Mouse (Mus musculus) testis, postnatal 10 days (tissue): ENCODE data around the gene Sin3a.

Source experiments
- DNase-seq: peaks from one replicate; pipeline ENCODE4 v3.0.0; 2021; ENCODE audit warnings: low spot score

Sin3a gene

DNA sequence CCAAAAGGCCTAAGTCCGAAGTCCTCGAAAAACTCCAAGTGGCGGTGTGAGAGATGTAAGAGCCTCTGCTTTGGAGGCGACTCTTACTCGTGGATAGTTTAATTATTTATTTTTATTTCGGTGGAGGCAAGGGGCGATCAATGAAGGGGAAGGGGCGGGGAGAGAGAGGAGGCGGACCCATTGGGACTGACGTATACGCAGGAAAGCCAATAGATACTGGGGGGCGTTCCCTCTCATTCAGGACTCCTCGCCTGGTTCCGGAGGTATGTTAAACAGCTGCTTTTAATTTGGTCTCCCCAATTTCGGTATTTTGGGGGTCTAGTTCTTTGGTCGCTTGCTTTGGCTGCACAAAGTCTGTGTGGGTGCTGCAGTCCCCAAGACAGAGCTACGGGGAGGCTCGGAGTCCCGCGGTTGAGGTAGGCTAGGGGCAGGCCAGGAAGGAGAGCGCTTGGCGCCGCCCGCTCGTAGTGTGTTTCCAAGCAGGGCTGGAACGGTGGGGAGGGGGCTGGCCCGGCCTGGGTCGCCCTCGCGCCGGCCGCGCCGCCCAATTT, at the start of gene Sin3a:
Gene Sin3a, plus strand, starts transcription at position 240 of the 551 bp plus-strand sequence.
- peak; percentile 74 for DNase-seq

DNA sequence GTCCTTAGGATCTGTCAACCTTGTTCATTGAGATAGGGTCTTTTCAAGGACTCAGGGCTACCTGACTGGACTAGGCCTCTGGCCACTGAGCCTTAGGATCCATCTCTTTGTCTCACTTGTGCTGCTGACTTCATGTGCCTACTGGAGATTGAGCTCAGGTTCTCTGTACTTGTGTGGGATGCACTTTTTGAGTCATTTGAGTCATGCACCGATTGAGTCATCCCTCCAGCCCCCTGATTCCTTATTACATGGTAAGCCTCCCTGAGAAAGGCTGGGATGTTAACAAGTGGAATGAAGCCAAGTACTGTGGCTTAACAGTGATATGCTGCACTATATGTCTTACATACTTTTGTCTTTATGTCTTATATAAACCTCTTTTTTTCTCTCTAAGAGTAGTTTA, 40.1 kb upstream of the Sin3a start:
- no peak for DNase-seq

DNA sequence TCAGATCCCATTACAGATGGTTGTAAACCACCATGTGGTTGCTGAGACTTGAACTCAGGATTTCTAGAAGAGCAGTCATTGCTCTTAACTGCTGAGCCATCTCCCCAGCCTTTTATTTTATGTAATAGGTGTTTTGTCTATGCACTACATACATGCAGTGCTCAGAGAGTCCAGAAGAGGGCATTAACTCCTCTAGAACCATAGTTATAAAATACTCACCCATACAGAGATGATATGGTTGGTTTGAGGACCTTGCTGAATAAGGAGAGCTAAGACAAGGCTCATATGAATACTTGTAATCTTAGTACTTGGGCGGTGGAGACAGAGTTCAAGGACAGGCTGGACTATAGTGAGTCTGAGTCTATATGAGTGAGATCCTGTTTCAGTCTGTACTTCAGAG, 15.6 kb upstream of the Sin3a start:
- DNase-seq = peak; percentile 50

DNA sequence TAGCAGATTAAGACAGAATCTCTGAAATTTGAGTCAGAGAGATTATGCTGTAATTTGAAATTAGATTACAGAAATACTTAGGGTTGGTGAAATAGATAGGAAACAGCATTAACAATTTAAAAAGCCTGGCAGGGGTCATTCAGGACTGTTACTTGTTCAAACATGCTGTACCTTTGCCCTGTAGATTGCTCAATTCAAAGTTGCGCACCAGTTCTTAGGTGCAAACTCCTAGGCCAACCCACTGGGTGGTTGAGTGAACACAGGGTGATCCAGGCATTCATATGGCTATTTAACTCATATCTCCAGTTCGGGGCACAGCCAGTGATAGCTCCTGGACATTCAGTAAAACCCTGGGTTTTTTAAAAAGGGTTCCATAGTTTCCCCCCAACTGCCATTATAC, 7.7 kb upstream of the Sin3a start:
- no peak for DNase-seq

DNA sequence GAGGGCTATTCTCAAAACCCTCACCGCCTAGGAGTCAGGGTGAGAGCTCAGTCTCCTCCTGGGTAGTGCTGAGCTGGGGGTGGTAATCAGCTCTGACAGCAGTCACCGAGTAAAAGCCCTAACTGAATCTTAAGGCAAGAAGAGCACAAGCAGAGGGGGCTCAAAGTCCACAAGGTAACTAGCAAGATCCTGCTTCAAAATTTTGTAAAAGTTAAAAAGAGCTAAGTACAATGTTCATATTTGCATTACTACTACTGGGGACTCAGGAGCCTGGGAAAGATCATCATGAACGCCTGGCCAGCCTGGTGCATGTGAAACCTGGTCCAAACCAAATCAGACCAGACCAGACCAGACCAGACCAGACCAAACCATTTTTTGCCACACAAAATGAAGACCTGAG, 3.6 kb upstream of the Sin3a start:
- DNase-seq = no peak

DNA sequence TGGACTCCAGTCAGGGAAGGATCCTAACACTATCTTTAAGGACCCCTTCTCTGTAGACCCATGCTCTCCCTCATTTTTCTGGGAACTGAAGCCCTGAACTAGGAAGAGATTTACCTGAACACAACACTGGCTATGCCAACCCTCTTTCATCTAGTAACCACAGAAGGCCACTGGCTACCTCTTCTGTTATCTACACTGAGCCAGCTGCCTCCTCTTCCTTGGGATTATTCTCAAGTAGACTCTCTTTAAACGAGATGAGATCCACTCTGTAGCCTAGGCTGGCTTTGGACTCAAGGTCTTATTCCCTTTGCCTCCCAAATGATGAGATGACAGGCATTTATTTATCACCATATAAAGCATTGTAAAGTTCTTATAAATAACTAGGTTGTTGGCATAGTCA, 1.6 kb upstream of the Sin3a start:
- DNase-seq = no peak

DNA sequence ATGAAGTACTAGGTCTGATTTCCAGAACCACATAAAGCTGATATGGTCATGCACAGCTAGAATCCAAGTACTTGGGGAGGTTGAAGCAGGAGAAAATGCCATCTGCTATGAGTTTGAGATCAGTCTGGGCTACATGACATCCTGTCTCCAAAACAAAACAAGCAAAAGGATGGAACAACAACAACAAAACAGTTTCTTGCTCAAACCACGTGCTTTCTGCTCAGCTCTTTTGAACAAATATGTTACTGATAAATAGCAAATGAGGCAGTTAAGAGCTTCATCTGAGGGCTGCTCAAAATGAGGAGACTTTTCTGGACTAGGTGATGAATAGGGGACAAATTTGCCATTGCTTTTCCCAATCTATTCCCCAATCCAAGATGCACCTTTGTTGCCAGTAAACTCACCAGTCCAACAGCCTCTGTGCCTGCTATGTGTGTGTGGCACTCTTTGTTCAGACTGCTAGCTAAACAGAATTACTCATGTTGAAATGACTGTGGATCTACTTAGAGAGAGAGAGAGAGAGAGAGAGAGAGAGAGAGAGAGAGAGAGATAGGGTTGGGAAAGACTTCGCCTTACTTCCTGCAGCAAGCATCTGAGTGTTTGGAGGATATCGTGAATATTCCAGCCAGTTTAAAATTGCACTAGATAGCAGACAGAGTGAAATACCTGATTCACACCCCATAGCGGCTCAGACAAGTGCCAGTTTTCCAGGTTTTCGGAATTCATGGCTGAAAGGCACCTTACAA, 867 bp upstream of the Sin3a start:
- no peak for DNase-seq

DNA sequence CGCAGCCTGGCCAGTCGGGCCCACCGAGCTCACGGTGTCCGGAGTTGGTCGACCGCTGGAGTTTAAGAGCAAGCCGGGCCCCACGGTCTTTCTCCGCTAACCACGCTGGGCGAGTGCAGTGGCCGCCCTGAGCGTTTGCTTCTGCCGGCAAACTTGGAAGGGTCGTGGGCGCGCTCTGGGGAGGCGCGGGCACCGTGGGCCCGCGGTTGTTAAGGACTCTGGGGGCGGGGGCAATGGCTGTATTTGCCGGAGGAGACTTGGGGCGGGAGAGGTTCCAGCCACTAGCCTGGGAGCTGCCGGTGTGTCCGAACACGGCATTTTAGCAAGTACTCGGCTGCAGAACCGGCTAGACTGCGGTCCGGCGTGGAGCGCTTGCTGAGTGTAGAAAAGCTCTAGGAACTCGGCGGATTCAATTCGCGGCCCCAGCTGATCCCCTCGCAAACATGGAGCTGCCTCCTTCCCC, 717 bp downstream of the Sin3a start:
- DNase-seq = no peak

DNA sequence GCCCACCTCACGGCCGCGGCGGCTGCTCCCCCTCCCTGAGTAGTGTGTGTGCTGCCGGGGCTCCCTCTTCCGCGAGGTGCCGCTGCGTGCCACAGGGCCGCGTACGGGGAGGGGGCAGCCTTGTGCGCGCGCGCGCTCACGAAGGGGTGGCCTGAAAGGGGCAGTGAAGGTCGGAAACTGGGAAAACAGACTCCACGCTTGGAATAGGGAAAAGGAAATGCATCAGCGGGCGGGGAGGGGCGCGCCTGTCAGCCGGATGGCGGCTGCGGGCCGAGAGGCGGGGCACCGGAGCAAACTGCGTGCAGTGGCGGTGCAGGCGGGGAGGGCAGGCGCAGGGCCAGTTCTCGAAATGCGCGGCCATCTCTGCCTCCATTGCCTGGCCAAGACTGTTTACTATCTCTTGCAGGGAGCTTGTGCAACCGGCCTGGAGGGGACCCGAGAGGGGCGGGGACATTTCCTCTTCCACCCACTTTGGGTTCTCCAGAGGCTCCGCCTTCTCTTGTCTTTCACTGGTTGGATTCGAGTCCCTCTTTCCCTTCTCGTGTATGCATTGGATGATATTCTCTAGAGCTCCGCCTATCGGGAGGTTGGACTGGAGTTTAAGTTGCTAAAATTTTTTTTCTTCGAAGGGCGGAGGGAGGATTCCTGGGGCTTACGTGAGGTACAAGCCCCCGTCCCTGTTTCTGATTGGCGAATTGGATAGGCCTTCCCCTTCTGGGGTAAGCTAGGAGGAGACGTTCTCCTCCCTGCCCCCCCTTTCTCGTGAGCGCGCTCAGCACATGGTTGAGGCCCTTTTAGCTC, 1.3 kb downstream of the Sin3a start:
- DNase-seq = peak; percentile 94

DNA sequence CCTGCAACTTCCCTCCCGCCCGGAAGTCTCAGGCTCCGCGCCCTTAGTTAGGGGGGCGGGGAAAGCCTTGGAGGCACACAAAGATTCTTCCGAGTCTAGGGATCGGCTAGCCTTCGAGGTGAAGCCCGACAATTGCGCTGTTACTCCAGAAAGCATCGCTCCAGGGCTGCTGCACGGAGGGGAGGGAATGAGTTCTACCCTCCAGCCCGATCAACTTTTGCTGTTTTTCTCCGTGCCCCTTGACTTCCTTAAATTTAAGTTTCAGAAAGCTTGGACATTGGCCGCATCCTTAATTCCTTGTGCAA, 1.9 kb downstream of the Sin3a start:
- DNase-seq = no peak

DNA sequence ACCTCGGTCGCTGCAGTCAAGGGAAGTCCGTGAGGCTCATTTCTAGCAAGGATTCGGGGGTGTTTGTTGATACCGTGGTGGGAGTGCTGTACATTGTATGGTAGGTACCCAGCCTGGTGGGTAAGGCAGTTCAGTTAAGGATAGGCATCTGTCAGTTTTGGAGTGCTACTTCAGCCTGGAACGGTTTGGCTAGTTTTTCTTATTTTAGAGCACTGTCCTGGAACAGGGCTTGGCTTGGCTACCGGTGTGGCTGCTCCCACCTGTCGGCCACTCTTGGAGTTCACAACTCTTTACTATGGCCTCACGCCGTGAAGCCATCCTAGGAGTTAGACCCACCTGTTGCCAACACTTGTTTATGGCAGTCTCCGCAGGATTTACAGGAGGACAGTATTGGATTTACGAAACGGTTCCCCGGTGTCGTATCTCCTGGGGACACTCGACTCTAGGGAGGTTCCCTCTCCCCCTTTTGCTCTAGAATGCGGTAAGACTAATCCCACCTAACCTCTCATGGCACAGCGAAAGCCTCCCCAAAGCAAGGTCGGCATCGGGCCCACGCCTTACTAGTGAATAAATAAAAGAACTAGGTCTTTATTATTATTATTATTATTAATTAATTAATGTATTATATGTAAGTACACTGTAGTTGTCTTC, 2.5 kb downstream of the Sin3a start:
- DNase-seq = peak; percentile 60

DNA sequence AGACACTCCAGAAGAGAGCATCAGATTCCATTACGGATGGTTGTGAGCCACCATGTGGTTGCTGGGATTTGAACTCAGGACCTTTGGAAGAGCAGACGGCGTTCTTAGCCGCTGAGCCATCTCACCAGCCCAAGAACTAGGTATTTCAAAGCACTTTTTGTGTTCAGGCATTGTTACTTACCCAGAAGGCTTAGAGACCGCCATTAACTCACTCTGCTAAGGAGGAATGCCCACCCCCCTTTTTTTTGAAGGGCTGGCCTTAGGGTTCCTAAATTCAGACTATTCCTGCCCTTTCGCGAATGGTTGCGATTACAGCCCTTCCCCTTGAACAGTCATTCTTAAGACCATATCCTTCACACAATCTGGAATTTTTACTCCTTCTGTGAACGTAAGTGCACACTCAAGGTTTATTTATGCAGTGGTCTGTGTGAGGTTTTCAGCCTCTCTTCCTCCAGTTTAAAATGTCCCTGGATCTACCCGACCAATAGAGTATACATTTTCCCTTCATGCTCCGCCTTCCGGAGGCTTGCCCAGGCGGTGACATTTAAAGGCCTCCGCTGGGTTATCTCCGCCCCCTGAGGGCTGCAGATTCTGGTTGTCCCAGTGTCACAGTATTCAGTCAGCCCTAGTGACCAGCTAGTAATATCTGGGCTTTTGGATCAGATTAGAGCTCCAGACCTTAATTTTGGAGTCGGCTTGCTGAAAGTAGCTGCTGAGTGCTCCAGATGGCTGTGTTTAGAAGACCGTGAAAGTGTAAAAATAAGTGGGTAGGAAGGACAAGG, 3.2 kb downstream of the Sin3a start:
- peak; percentile 72 for DNase-seq

DNA sequence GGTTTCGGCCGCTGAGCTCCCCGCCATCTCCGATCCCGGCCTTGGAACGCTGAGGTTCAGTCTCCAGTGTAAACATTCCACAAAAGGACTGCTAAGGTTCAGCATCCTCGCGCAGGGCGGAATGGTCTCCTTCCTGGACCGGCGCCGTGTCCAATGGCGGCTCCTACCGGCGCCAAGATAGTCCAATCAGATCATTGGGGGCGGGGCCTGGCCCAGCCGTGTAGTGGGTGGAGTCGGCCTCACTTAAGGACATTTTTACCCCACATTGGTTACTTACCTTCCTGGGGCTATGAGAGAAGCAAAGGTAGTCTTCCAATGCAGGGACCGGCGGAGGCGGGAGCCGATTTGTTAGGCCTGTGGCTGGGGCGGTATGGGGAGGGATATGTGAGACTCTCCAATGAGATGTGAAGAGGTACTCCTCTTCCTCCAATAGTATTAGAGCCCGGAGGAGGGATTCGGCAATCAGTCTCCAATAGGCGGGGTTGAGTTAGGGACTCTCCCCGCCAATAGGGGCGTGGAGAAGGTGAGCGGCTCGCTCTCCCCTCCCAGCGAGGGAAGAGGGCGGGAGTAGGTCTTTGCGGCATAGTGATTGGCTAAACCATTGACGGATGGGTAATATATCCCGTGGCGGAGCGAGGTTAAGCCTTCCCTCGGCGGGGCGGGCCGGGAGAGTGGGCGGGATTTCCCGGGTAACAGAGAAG, 4.0 kb downstream of the Sin3a start:
- DNase-seq = peak; percentile 98

DNA sequence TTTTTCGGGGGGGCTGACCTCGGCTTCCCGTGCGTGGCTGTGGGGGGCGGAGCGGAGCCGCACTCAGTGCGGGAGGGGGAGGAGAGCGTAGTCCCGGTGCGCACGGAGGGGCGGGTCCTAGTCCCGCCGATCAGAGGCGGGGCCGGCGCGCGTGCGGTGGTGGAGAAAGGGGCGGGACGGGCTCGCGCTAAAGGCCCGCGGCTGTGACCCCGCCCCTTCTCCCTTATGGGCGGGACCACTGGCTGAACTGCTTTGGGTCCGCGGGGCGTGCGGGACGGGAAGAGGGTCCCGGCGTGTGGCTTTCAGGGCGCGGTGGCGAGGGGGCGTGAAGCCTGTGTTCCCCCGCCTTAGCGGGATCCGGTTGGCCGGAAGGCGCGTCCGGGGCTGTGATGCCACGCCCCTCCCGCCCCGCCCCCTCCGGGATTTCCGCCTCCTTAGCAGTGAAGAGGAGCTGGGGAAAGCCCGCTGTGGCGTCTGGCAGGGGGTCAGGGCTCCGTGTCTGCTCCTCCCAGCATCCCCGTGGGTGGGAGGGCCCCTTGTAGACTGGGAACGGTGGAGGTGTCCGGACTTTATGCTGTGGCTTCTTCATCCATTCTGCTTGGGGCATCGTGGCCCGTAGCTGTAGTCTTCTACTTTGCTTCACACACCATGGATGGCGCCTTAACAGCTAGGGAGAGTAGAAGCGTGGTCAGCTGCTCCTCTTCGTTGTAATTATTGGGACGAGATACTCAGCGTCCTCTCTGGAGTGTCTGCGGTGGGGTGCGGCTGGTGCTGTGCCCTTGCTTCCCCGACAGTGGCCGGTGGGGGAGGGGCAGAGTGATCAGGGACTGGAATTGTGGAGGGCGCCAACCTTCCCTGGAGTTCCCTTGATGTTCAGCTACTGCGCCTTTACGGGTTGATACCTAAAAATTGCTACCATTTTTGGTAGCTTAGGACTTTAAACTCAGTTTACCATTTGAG, 5.1 kb downstream of the Sin3a start:
- peak; percentile 95 for DNase-seq

DNA sequence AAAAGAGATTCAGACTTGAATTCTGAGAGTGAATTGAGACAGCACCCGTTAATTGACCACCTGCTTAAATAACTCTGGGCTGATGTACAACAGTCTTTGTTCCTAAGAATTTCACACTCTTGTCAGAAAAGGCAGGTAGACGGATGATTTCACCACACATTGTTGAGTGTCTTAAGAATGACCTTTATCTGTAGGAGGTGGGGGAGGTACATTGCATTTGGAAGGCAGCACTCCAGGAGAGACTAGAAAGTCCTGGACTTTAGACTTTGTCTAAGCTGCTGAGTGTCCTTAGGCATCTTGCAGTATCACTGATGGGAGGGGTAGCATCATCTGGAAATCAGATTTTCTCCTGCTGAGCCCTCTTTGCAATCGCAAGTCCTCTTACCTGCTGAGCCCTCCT, 10.4 kb downstream of the Sin3a start:
- no peak for DNase-seq

DNA sequence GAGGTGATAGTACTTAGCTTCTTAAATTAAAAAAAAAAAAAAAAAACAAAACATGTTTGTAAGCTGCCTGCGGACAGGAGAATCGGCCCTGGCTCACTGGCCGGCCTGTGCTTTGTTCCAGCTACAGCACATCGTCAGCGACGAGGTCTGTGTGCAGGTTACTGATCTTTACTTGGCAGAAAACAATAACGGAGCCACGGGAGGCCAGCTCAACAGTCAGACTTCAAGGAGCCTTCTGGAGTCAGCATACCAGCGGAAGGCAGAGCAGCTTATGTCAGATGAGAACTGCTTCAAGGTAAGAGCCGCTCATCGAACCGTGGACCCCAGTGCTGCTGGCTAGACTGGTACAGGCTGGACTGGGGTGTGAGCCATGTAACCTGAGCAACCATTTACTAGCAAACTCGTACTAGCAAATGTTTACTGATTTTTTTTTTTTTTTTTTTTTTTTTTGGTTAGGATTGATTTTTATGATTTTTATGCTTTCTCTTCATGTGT, 45.5 kb downstream of the Sin3a start:
- no peak for DNase-seq

DNA sequence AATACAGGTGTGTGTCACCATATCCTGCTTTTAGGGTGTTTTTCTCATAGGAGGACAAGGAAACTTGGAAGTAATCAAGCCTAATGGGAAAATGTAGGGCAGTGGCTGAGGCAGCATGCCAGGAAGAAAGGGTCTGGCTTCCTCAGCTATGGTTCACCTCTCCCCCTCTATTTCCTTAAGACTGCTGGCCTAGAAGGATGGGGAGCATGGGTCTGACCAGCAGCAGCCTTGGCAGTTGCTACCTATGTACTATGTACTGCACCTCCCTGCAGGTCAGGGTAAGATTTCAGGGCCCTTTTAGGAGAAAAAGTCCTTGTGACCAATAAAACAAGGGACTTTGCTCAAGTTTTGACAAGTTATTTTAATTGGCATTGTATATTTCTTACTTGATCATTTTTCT, 57.8 kb downstream of the Sin3a start:
- DNase-seq = no peak

DNA sequence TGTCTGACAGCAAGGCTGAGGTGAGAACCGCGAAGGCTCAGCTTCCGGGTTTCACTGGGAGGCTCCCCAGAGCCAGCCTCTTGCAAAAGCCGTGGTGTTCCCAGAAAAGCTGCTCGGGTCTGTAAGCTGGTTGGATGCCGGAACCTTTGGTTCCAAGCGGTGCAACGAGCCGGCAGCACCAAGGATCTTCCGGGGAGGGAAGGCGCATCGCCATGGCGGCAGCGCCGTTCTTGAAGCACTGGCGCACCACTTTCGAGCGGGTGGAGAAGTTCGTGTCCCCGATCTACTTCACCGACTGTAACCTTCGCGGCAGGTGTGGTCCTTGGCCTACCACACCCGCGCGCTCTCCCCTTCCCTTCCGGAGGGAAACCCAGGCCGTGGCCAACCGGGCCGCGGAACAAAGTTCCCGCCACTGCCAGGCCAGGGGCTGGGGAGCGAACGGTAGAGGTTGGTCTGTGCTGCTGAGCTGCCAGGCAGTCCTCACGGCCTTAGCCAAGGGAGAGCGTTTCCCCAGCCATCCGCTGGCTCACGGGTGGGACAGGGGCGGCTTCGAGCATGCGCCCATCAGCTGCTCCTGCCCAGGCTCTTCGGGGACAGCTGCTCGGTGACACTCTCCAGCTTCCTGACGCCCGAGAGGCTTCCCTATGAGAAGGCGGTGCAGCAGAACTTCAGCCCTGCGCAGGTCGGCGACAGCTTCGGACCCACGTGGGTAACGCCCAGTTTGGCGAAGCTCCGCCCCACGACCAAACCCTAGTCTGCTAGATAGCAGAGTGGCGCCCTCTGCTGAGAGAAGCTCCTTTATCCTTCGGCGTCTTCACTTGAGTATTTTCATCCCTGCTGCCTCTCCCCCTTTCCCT, 59.0 kb downstream of the Sin3a start, which contains the start of gene Man2c1:
Gene Man2c1, plus strand, starts transcription at position 114 of the 857 bp plus-strand sequence.
- peak; percentile 98 for DNase-seq

DNA sequence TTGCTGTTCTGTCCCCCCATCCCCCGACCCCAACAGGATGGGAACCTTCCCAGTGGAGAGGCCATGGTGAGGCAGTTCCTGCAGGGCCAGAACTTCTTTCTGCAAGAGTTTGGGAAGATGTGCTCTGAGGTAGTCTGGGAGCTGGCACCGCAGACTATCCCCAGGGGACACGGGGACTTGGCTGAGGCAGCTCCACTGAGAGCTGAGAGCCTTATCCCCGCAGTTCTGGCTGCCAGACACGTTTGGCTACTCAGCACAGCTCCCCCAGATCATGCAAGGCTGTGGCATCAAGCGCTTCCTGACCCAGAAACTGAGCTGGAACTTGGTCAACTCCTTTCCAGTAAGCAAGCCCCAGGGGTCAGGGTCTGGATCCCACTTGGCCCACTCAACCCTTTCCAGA, 65.4 kb downstream of the Sin3a start:
- no peak for DNase-seq
